Mouse (Mus musculus) layer of hippocampus, postnatal 10 days (tissue): ENCODE measurements at regions not wholly inside any gene's neighbourhood (a gene's known extent, or its start where the extent isn't known, plus 50 kb on each side); places are given as distances from the start of the nearest gene placed in this dataset.
A peak's percentile ranks its signal among the peaks of the same experiment; 100 is the strongest.

ENCODE experiments used
- DNase-seq, 2 experiments: peaks; one replicate each; pipeline ENCODE4 v3.0.0; 2021; ENCODE audit warnings: low spot score in 2 of 2

GRCm38 (mm10) chr15:59795717-59796116, 220.7 kb downstream of the 4933412E24Rik start:
- DNase-seq, result no peak

- no peak for DNase-seq
Observed at GRCm38 (mm10) chr15:59794871-59795270, 221.5 kb downstream of the 4933412E24Rik start.

- DNase-seq, result no peak
Observed at GRCm38 (mm10) chr15:59786706-59787425, 229.5 kb downstream of the 4933412E24Rik start.

- DNase-seq, result no peak
Observed at GRCm38 (mm10) chr15:59785981-59786380, 230.4 kb downstream of the 4933412E24Rik start.

- DNase-seq, result no peak
Observed at GRCm38 (mm10) chr15:59784556-59784929, 231.9 kb downstream of the 4933412E24Rik start.

GRCm38 (mm10) chr15:59783782-59784555, 232.4 kb downstream of the 4933412E24Rik start:
- peak; percentile 11 to 16 for DNase-seq

GRCm38 (mm10) chr15:59783393-59783781, 233.0 kb downstream of the 4933412E24Rik start:
- DNase-seq, result no peak

GRCm38 (mm10) chr15:59780506-59780905, 235.9 kb downstream of the 4933412E24Rik start:
- no peak for DNase-seq

GRCm38 (mm10) chr15:59777307-59777871, 239.0 kb downstream of the 4933412E24Rik start:
- DNase-seq, result peak; percentile 34 to 48

GRCm38 (mm10) chr15:59775781-59776180, 240.6 kb downstream of the 4933412E24Rik start:
- no peak for DNase-seq

- DNase-seq, result no peak
Observed at GRCm38 (mm10) chr15:59773983-59774382, 242.4 kb downstream of the 4933412E24Rik start.

GRCm38 (mm10) chr15:59772595-59772994, 243.8 kb downstream of the 4933412E24Rik start:
- DNase-seq, result no peak

- DNase-seq, result no peak
Observed at GRCm38 (mm10) chr15:59762061-59762460, 254.4 kb downstream of the 4933412E24Rik start.

GRCm38 (mm10) chr15:59760490-59760889, 255.9 kb downstream of the 4933412E24Rik start:
- DNase-seq, result no peak

- DNase-seq, result no peak
Observed at GRCm38 (mm10) chr15:59759566-59759965, 256.8 kb downstream of the 4933412E24Rik start.

- DNase-seq, result no peak
Observed at GRCm38 (mm10) chr15:59758971-59759370, 257.4 kb downstream of the 4933412E24Rik start.

GRCm38 (mm10) chr15:59756141-59756540, 260.3 kb downstream of the 4933412E24Rik start:
- DNase-seq, result no peak

- no peak for DNase-seq
Observed at GRCm38 (mm10) chr15:59754906-59755305, 261.5 kb downstream of the 4933412E24Rik start.

GRCm38 (mm10) chr15:59752277-59752676, 264.1 kb downstream of the 4933412E24Rik start:
- no peak for DNase-seq

GRCm38 (mm10) chr15:59746290-59746689, 270.1 kb downstream of the 4933412E24Rik start:
- no peak for DNase-seq

- no peak for DNase-seq
Observed at GRCm38 (mm10) chr15:59744411-59744931, 271.9 kb downstream of the 4933412E24Rik start.

- no peak for DNase-seq
Observed at GRCm38 (mm10) chr15:59739197-59739596, 277.2 kb downstream of the 4933412E24Rik start.
